Comparison of ENCODE assay signal across 8 mouse cellular contexts in genomic region chr15:97992027-97992711, GRCm38 (mm10). TPM values are rescaled to one million over a fixed set of nuclear protein-coding genes. Genes with fewer than 3 reads are reported as not detected.
A peak's percentile ranks its signal among the peaks of the same experiment; 100 is the strongest.
DNase-seq lines count a peak whose midpoint lies in the region; ATAC-seq and TF ChIP-seq lines count a peak whose summit lies in the region.

No protein-coding gene starts in this region.

- H3K4me3 ChIP-seq in kidney, postnatal 0 days (replicated peaks; ENCODE audit: low read depth, low read length), result no peak overlapping the region
- H3K4me3 ChIP-seq in intestine, embryonic 14.5 days (ENCODE audit: low read depth, low read length), result no peak overlapping the region
- H3K4me3 ChIP-seq in neural tube, embryonic 12.5 days, result no peak overlapping the region

- H3K27me3 ChIP-seq in kidney, postnatal 0 days (ENCODE audit: insufficient read depth, low read length), result no peaks in the 10 kb centered on the region
- H3K27me3 ChIP-seq in intestine, embryonic 14.5 days (replicated peaks; ENCODE audit: control insufficient read depth, insufficient read depth, low read length), result no peaks in the 10 kb centered on the region
- no peaks in the 10 kb centered on the region for H3K27me3 ChIP-seq in neural tube, embryonic 12.5 days (replicated peaks)

- peaks cover 23% of the 10 kb centered on the region for H3K4me1 ChIP-seq in kidney, postnatal 0 days (replicated peaks; ENCODE audit: insufficient read depth, low read length)
- H3K4me1 ChIP-seq in intestine, embryonic 14.5 days (replicated peaks; ENCODE audit: control insufficient read depth, insufficient read depth, low read length), result peaks cover 20% of the 10 kb centered on the region
- H3K4me1 ChIP-seq in neural tube, embryonic 12.5 days, result peaks cover 55% of the 10 kb centered on the region

- peak overlapping the region; percentile 9 for H3K9ac ChIP-seq in kidney, postnatal 0 days (ENCODE audit: low read depth, low read length)
- H3K9ac ChIP-seq in intestine, embryonic 14.5 days (ENCODE audit: low read length), result peak overlapping the region; percentile 27
- peak overlapping the region; percentile 10; the same call in 1 of the 2 replicates for H3K9ac ChIP-seq in neural tube, embryonic 12.5 days

- H3K9me3 ChIP-seq in kidney, postnatal 0 days (replicated peaks; ENCODE audit: low read length), result no peaks in the 10 kb centered on the region
- H3K9me3 ChIP-seq in intestine, embryonic 14.5 days (ENCODE audit: control insufficient read depth, low read length), result no peaks in the 10 kb centered on the region
- H3K9me3 ChIP-seq in neural tube, embryonic 12.5 days, result no peaks in the 10 kb centered on the region

- H3K27ac ChIP-seq in kidney, postnatal 0 days, result peak overlapping the region; percentile 54; the same call in 1 of the 2 replicates
- peak overlapping the region; percentile 74 for H3K27ac ChIP-seq in intestine, embryonic 14.5 days (ENCODE audit: low read depth)
- peak overlapping the region; percentile 54 for H3K27ac ChIP-seq in neural tube, embryonic 12.5 days

- intact Hi-C loops in gastrocnemius, postnatal 36 days (cut with DNase I), result no loop called here

- H3K4me2 ChIP-seq in kidney, postnatal 0 days (ENCODE audit: low read length), result no peak overlapping the region
- 0 out of 2 replicates have a peak overlapping the region, but pooled peaks have one; percentile 46 for H3K4me2 ChIP-seq in intestine, embryonic 14.5 days (ENCODE audit: low read length)
- H3K4me2 ChIP-seq in neural tube, embryonic 12.5 days (replicated peaks), result peak overlapping the region; percentile 45

- peak; percentile 57; the same call in 1 of the 2 replicates for TF ChIP-seq CTCF in kidney, postnatal 0 days (IDR thresholded peaks at IDR 0.05; ENCODE audit: low read depth)

- no peak for ATAC-seq in kidney, postnatal 0 days (replicated peaks; ENCODE audit: low FRiP score, low read depth)
- no peak for ATAC-seq in intestine, embryonic 14.5 days (replicated peaks; ENCODE audit: low FRiP score, low TSS enrichment, low read depth)
- no peak for ATAC-seq in neural tube, embryonic 12.5 days (ENCODE audit: low FRiP score, low read depth)
- no peak for ATAC-seq in megakaryocyte, adult 5-6 weeks (ENCODE audit: poor library complexity, severe bottlenecking)

- no peaks in the 10 kb centered on the region for H3K36me3 ChIP-seq in kidney, postnatal 0 days (ENCODE audit: insufficient read depth, low read length)
- no peaks in the 10 kb centered on the region for H3K36me3 ChIP-seq in intestine, embryonic 14.5 days (ENCODE audit: control insufficient read depth, insufficient read depth, low read length)
- H3K36me3 ChIP-seq in neural tube, embryonic 12.5 days, result peaks cover 42% of the 10 kb centered on the region

- WGBS in kidney, postnatal 0 days, result 57% methylated on average over 13 of the region's 13 CpGs
- WGBS in intestine, embryonic 14.5 days, result 50% methylated on average over 13 of the region's 13 CpGs
- WGBS in neural tube, embryonic 12.5 days, result 37% methylated on average over 13 of the region's 13 CpGs

- DNase-seq in kidney, postnatal 0 days (ENCODE audit: low spot score), result peak; percentile 68
- no peak for DNase-seq in kidney, adult 18-20 months
- peak; percentile 67 for DNase-seq in embryo, embryonic 10.5 days (ENCODE audit: low spot score)
- DNase-seq in intestine, embryonic 14.5 days (ENCODE audit: low spot score), result no peak
- no peak for DNase-seq in gastrocnemius, postnatal 36 days
- no peak for DNase-seq in layer of hippocampus, postnatal 10 days (ENCODE audit: low spot score in 2 of 2)

RNA-seq across cellular contexts. Expression of gene Col2a1, which starts 12.3 kb away (rescaled TPM):
- 14.8 and 16.4 TPM in 2 replicates for polyA plus RNA-seq in kidney, postnatal 0 days (2015; fragmentation: Nextera tagmentation; extraction: Ambion mirVana)
- 2.3 and 4.5 TPM in 2 replicates for polyA plus RNA-seq in intestine, embryonic 14.5 days (2014; fragmentation: Nextera tagmentation; extraction: Ambion mirVana)
- polyA plus RNA-seq in neural tube, embryonic 12.5 days (2016; fragmentation: Nextera tagmentation; extraction: Ambion mirVana), result 182 and 193 TPM in 2 replicates
- total RNA-seq in gastrocnemius, postnatal 36 days (2021), result 1 to 10 TPM; 1.9 to 3.5 TPM
- total RNA-seq in layer of hippocampus, postnatal 10 days (2021), result 1 to 10 TPM; 1.0 to 2.6 TPM
- not detected in 2 replicates for total RNA-seq in megakaryocyte, adult 5-6 weeks (2015)
- total RNA-seq in megakaryocyte, adult 5-6 weeks (2017), result not detected in 2 replicates

RNA-seq across cellular contexts. Expression of gene Tmem106c, which starts 28.2 kb away (rescaled TPM):
- 55.0 and 58.3 TPM in 2 replicates for polyA plus RNA-seq in kidney, postnatal 0 days (2015; fragmentation: Nextera tagmentation; extraction: Ambion mirVana)
- polyA plus RNA-seq in intestine, embryonic 14.5 days (2014; fragmentation: Nextera tagmentation; extraction: Ambion mirVana), result 39.0 and 43.4 TPM in 2 replicates
- polyA plus RNA-seq in neural tube, embryonic 12.5 days (2016; fragmentation: Nextera tagmentation; extraction: Ambion mirVana), result 50.2 and 50.8 TPM in 2 replicates
- total RNA-seq in gastrocnemius, postnatal 36 days (2021), result 1 to 10 TPM; 4.5 to 5.2 TPM
- total RNA-seq in layer of hippocampus, postnatal 10 days (2021), result 10 to 100 TPM; 20.1 to 22.2 TPM
- 12.4 and 18.5 TPM in 2 replicates for total RNA-seq in megakaryocyte, adult 5-6 weeks (2015)
- total RNA-seq in megakaryocyte, adult 5-6 weeks (2017), result 13.5 and 14.1 TPM in 2 replicates

Comparison
In these comparisons a context has a peak if more than half of its experiments do, and no peak if none do; other contexts are left out.
1. DNase-seq: peak in kidney, postnatal 0 days (single experiment) and embryo, embryonic 10.5 days (single experiment); none in kidney, adult 18-20 months (single experiment), intestine, embryonic 14.5 days (single experiment), gastrocnemius, postnatal 36 days (0 of 2) and layer of hippocampus, postnatal 10 days (0 of 2).
2. Peak in every context shown above with its lines, with median percentiles within 50 percentile points of each other: H3K27ac ChIP-seq and H3K9ac ChIP-seq.